Mouse (Mus musculus): ENCODE results near the gene Bhmt. TPM values are rescaled to one million over a fixed set of nuclear protein-coding genes. Genes with fewer than 3 reads are reported as not detected.
A peak's percentile ranks its signal among the peaks of the same experiment; 100 is the strongest.

The Bhmt gene
- polyA plus RNA-seq, 1 experiment from 2014 or later, result 1.8 TPM

GRCm38 (mm10) chr13:93657941-93658340, 20.2 kb upstream of the Bhmt start:
- H3K4me3 ChIP-seq (ENCODE audit: low read length), result no peak overlapping the region
- H3K27ac ChIP-seq (ENCODE audit: low read length), result no peak overlapping the region
- no peak for ATAC-seq
- no peaks in the 10 kb centered on the region for H3K27me3 ChIP-seq (replicated peaks; ENCODE audit: control insufficient read depth, insufficient read depth, low read length)
- no peak overlapping the region for H3K9ac ChIP-seq (ENCODE audit: low read depth, low read length)
- WGBS, result 74% methylated on average over 5 of the region's 5 CpGs
- no peak overlapping the region for H3K4me2 ChIP-seq (ENCODE audit: low read depth, low read length)
- no peaks in the 10 kb centered on the region for H3K4me1 ChIP-seq (ENCODE audit: control insufficient read depth, insufficient read depth, low read length)
- H3K36me3 ChIP-seq (ENCODE audit: control insufficient read depth, insufficient read depth, low read length), result no peaks in the 10 kb centered on the region
- no peaks in the 10 kb centered on the region; the same call in 1 of the 2 replicates for H3K9me3 ChIP-seq (ENCODE audit: control insufficient read depth, low read length)

GRCm38 (mm10) chr13:93653382-93653781, 15.6 kb upstream of the Bhmt start:
- no peaks in the 10 kb centered on the region for H3K4me1 ChIP-seq (ENCODE audit: control insufficient read depth, insufficient read depth, low read length)
- no peak overlapping the region for H3K9ac ChIP-seq (ENCODE audit: low read depth, low read length)
- H3K36me3 ChIP-seq (ENCODE audit: control insufficient read depth, insufficient read depth, low read length), result no peaks in the 10 kb centered on the region
- no peaks in the 10 kb centered on the region; the same call in 1 of the 2 replicates for H3K9me3 ChIP-seq (ENCODE audit: control insufficient read depth, low read length)
- no peak overlapping the region for H3K27ac ChIP-seq (ENCODE audit: low read length)
- 86% methylated on average over 6 of the region's 6 CpGs for WGBS
- H3K27me3 ChIP-seq (replicated peaks; ENCODE audit: control insufficient read depth, insufficient read depth, low read length), result no peaks in the 10 kb centered on the region
- no peak for ATAC-seq
- H3K4me3 ChIP-seq (ENCODE audit: low read length), result no peak overlapping the region
- H3K4me2 ChIP-seq (ENCODE audit: low read depth, low read length), result no peak overlapping the region

GRCm38 (mm10) chr13:93648387-93649130, 10.8 kb upstream of the Bhmt start:
- H3K27ac ChIP-seq (ENCODE audit: low read length), result no peak overlapping the region
- no peaks in the 10 kb centered on the region for H3K4me1 ChIP-seq (ENCODE audit: control insufficient read depth, insufficient read depth, low read length)
- no peak overlapping the region for H3K4me2 ChIP-seq (ENCODE audit: low read depth, low read length)
- no peak overlapping the region for H3K4me3 ChIP-seq (ENCODE audit: low read length)
- no peaks in the 10 kb centered on the region for H3K9me3 ChIP-seq (ENCODE audit: control insufficient read depth, low read length)
- H3K27me3 ChIP-seq (replicated peaks; ENCODE audit: control insufficient read depth, insufficient read depth, low read length), result no peaks in the 10 kb centered on the region
- 66% methylated on average over 7 of the region's 7 CpGs for WGBS
- H3K36me3 ChIP-seq (ENCODE audit: control insufficient read depth, insufficient read depth, low read length), result no peaks in the 10 kb centered on the region
- H3K9ac ChIP-seq (ENCODE audit: low read depth, low read length), result no peak overlapping the region
- ATAC-seq, result peak; percentile 52; the same call in 1 of the 2 replicates

- H3K4me3 ChIP-seq (ENCODE audit: low read length), result no peak overlapping the region
- WGBS, result 59% methylated on average over 4 of the region's 4 CpGs
- no peaks in the 10 kb centered on the region for H3K4me1 ChIP-seq (ENCODE audit: control insufficient read depth, insufficient read depth, low read length)
- no peaks in the 10 kb centered on the region for H3K9me3 ChIP-seq (ENCODE audit: control insufficient read depth, low read length)
- no peaks in the 10 kb centered on the region for H3K36me3 ChIP-seq (ENCODE audit: control insufficient read depth, insufficient read depth, low read length)
- no peaks in the 10 kb centered on the region for H3K27me3 ChIP-seq (replicated peaks; ENCODE audit: control insufficient read depth, insufficient read depth, low read length)
- no peak overlapping the region for H3K27ac ChIP-seq (ENCODE audit: low read length)
- no peak for ATAC-seq
- H3K4me2 ChIP-seq (ENCODE audit: low read depth, low read length), result no peak overlapping the region
- H3K9ac ChIP-seq (ENCODE audit: low read depth, low read length), result no peak overlapping the region
Measured at GRCm38 (mm10) chr13:93639636-93640035, 1.9 kb upstream of the Bhmt start.

GRCm38 (mm10) chr13:93636561-93636960, 1.2 kb downstream of the Bhmt start:
- no peaks in the 10 kb centered on the region for H3K36me3 ChIP-seq (ENCODE audit: control insufficient read depth, insufficient read depth, low read length)
- H3K9ac ChIP-seq (ENCODE audit: low read depth, low read length), result no peak overlapping the region
- H3K4me2 ChIP-seq (ENCODE audit: low read depth, low read length), result no peak overlapping the region
- no peaks in the 10 kb centered on the region for H3K9me3 ChIP-seq (ENCODE audit: control insufficient read depth, low read length)
- no peaks in the 10 kb centered on the region for H3K4me1 ChIP-seq (ENCODE audit: control insufficient read depth, insufficient read depth, low read length)
- no peak overlapping the region for H3K27ac ChIP-seq (ENCODE audit: low read length)
- H3K27me3 ChIP-seq (replicated peaks; ENCODE audit: control insufficient read depth, insufficient read depth, low read length), result no peaks in the 10 kb centered on the region
- no peak for ATAC-seq
- 81% methylated on average over 1 of the region's 1 CpGs for WGBS
- H3K4me3 ChIP-seq (ENCODE audit: low read length), result no peak overlapping the region

- Histone ChIP-seq H3K4me2 (ENCODE audit: low read depth, low read length) (no peak overlapping the region), H3K36me3 (ENCODE audit: control insufficient read depth, insufficient read depth, low read length) (no peaks in the 10 kb centered on the region), H3K27ac (ENCODE audit: low read length) (no peak overlapping the region), H3K9ac (ENCODE audit: low read depth, low read length) (no peak overlapping the region), H3K4me1 (ENCODE audit: control insufficient read depth, insufficient read depth, low read length) (no peaks in the 10 kb centered on the region), H3K9me3 (ENCODE audit: control insufficient read depth, low read length) (no peaks in the 10 kb centered on the region), H3K27me3 (replicated peaks; ENCODE audit: control insufficient read depth, insufficient read depth, low read length) (no peaks in the 10 kb centered on the region), H3K4me3 (ENCODE audit: low read length) (no peak overlapping the region)
- ATAC-seq, result no peak
- WGBS, result 79% methylated on average over 5 of the region's 5 CpGs
Measured at GRCm38 (mm10) chr13:93632927-93633326, 4.8 kb downstream of the Bhmt start.

- H3K27ac ChIP-seq (ENCODE audit: low read length), result no peak overlapping the region
- H3K4me2 ChIP-seq (ENCODE audit: low read depth, low read length), result no peak overlapping the region
- WGBS, result 76% methylated on average over 10 of the region's 10 CpGs
- H3K9me3 ChIP-seq (ENCODE audit: control insufficient read depth, low read length), result no peaks in the 10 kb centered on the region
- no peaks in the 10 kb centered on the region for H3K4me1 ChIP-seq (ENCODE audit: control insufficient read depth, insufficient read depth, low read length)
- no peak overlapping the region for H3K4me3 ChIP-seq (ENCODE audit: low read length)
- no peak for ATAC-seq
- H3K27me3 ChIP-seq (replicated peaks; ENCODE audit: control insufficient read depth, insufficient read depth, low read length), result no peaks in the 10 kb centered on the region
- H3K9ac ChIP-seq (ENCODE audit: low read depth, low read length), result no peak overlapping the region
- no peaks in the 10 kb centered on the region for H3K36me3 ChIP-seq (ENCODE audit: control insufficient read depth, insufficient read depth, low read length)
Measured at GRCm38 (mm10) chr13:93630941-93631705, 6.6 kb downstream of the Bhmt start.

GRCm38 (mm10) chr13:93628861-93629260, 8.9 kb downstream of the Bhmt start:
- H3K27me3 ChIP-seq (replicated peaks; ENCODE audit: control insufficient read depth, insufficient read depth, low read length), result no peaks in the 10 kb centered on the region
- H3K4me2 ChIP-seq (ENCODE audit: low read depth, low read length), result no peak overlapping the region
- no peaks in the 10 kb centered on the region for H3K36me3 ChIP-seq (ENCODE audit: control insufficient read depth, insufficient read depth, low read length)
- H3K4me3 ChIP-seq (ENCODE audit: low read length), result no peak overlapping the region
- H3K9me3 ChIP-seq (ENCODE audit: control insufficient read depth, low read length), result no peaks in the 10 kb centered on the region
- ATAC-seq, result no peak
- WGBS, result 33% methylated on average over 6 of the region's 6 CpGs
- no peak overlapping the region for H3K9ac ChIP-seq (ENCODE audit: low read depth, low read length)
- H3K4me1 ChIP-seq (ENCODE audit: control insufficient read depth, insufficient read depth, low read length), result no peaks in the 10 kb centered on the region
- no peak overlapping the region for H3K27ac ChIP-seq (ENCODE audit: low read length)

- H3K4me2 ChIP-seq (ENCODE audit: low read depth, low read length), result no peak overlapping the region
- WGBS, result 21% methylated on average over 4 of the region's 6 CpGs
- 0 out of 2 replicates have a peak, but pooled peaks cover 2% of the 10 kb centered on the region for H3K4me1 ChIP-seq (ENCODE audit: control insufficient read depth, insufficient read depth, low read length)
- no peak overlapping the region for H3K9ac ChIP-seq (ENCODE audit: low read depth, low read length)
- ATAC-seq, result peak; percentile 91
- H3K4me3 ChIP-seq (ENCODE audit: low read length), result no peak overlapping the region
- no peaks in the 10 kb centered on the region for H3K9me3 ChIP-seq (ENCODE audit: control insufficient read depth, low read length)
- no peaks in the 10 kb centered on the region for H3K36me3 ChIP-seq (ENCODE audit: control insufficient read depth, insufficient read depth, low read length)
- no peaks in the 10 kb centered on the region for H3K27me3 ChIP-seq (replicated peaks; ENCODE audit: control insufficient read depth, insufficient read depth, low read length)
- H3K27ac ChIP-seq (ENCODE audit: low read length), result peak overlapping the region; percentile 33; the same call in 1 of the 2 replicates
Measured at GRCm38 (mm10) chr13:93614361-93614948, 23.3 kb downstream of the Bhmt start.
